Mouse (Mus musculus) lung, adult 2 months (tissue): ENCODE measurements around the gene Nfe2l1.

Source experiments
- CTCF ChIP-seq: fragments of 200-500 bp; IDR thresholded peaks from 2 replicates; pipeline ENCODE4 v1.5.1; 2011; ENCODE audit warnings: mild to moderate bottlenecking, low read length, control low read depth; ENCODE audit not compliant: insufficient read depth
- POLR2A ChIP-seq: fragments of 200-500 bp; IDR thresholded peaks from 2 replicates; pipeline ENCODE4 v1.6.1; 2011; ENCODE audit warnings: low read depth, mild to moderate bottlenecking, control low read depth, low read length, borderline replicate concordance; ENCODE audit errors: extremely low read depth

DNA sequence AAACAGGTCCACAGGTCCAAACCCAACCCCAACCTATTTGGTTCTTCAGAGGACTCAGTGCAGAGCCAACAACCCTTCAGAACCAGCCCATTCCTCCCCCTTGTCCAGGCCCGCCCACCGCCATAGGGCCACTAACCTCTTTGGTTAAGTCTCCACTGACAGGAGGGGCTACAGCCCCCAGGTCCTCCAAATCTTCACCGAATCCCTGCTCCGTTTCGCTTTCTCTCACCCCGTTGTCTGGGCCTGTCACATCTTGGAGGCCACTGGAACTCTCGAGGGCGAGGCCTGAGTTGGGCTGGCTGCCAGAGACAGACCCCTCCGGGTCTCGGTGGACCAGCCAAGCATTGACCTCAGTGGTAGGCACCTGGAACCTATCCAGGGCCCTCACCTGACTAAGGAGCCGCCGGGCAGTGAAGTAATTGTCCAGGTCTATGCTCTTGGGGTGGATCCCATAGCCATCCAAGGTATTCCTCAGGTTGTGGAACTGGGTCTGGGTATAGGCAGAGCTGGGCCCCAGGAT is 2.6 kb downstream of the Nfe2l1 start:
- TF ChIP-seq CTCF = no peak
- no peak for TF ChIP-seq POLR2A
